Mouse (Mus musculus): ENCODE results near the gene Olfr65. TPM values are rescaled to one million over a fixed set of nuclear protein-coding genes. Genes with fewer than 3 reads are reported as not detected.
A peak's percentile ranks its signal among the peaks of the same experiment; 100 is the strongest.

The Olfr65 gene
- polyA plus RNA-seq, 1 experiment from 2014 or later = not detected

GRCm38 (mm10) chr7:103877093-103877492 lies 26.2 kb upstream of the Olfr65 start:
- WGBS = 51% methylated on average over 2 of the region's 2 CpGs
- peak; percentile 91 for ATAC-seq (replicated peaks; ENCODE audit: low FRiP score)
- Histone ChIP-seq H3K27me3 (replicated peaks; ENCODE audit: control insufficient read depth, insufficient read depth, low read length) (no peaks in the 10 kb centered on the region), H3K4me3 (ENCODE audit: low read depth, low read length) (no peak overlapping the region), H3K27ac (ENCODE audit: low read depth, low read length) (no peak overlapping the region), H3K4me1 (replicated peaks; ENCODE audit: control insufficient read depth, insufficient read depth, low read length) (peaks cover 13% of the 10 kb centered on the region), H3K9me3 (ENCODE audit: control insufficient read depth, low read length) (no peaks in the 10 kb centered on the region), H3K9ac (ENCODE audit: low read depth, low read length) (no peak overlapping the region), H3K36me3 (ENCODE audit: control insufficient read depth, insufficient read depth, low read length) (no peaks in the 10 kb centered on the region), H3K4me2 (no peak overlapping the region)
- DNase-seq (ENCODE audit: low spot score) = no peak

GRCm38 (mm10) chr7:103886152-103886551 lies 17.1 kb upstream of the Olfr65 start, which contains the start of gene Olfr66:
TSS of gene Olfr66 (minus strand) at chr7:103886252.
- ATAC-seq (replicated peaks; ENCODE audit: low FRiP score) (no peak), DNase-seq (ENCODE audit: low spot score) (no peak)
- Histone ChIP-seq H3K9me3 (ENCODE audit: control insufficient read depth, low read length) (no peaks in the 10 kb centered on the region), H3K36me3 (ENCODE audit: control insufficient read depth, insufficient read depth, low read length) (no peaks in the 10 kb centered on the region), H3K27ac (ENCODE audit: low read depth, low read length) (no peak within 1 kb of the TSS), H3K27me3 (replicated peaks; ENCODE audit: control insufficient read depth, insufficient read depth, low read length) (no peaks in the 10 kb centered on the region), H3K4me3 (ENCODE audit: low read depth, low read length) (no peak within 1 kb of the TSS), H3K9ac (ENCODE audit: low read depth, low read length) (no peak within 1 kb of the TSS), H3K4me2 (no peak within 1 kb of the TSS), H3K4me1 (replicated peaks; ENCODE audit: control insufficient read depth, insufficient read depth, low read length) (no peaks in the 10 kb centered on the region)

GRCm38 (mm10) chr7:103894385-103894784 lies 8.9 kb upstream of the Olfr65 start, which contains the start of gene Olfr64:
TSS of gene Olfr64 (minus strand) at chr7:103894485.
- Histone ChIP-seq H3K27me3 (replicated peaks; ENCODE audit: control insufficient read depth, insufficient read depth, low read length) (no peaks in the 10 kb centered on the region), H3K9me3 (ENCODE audit: control insufficient read depth, low read length) (no peaks in the 10 kb centered on the region), H3K4me3 (ENCODE audit: low read depth, low read length) (no peak within 1 kb of the TSS), H3K4me1 (replicated peaks; ENCODE audit: control insufficient read depth, insufficient read depth, low read length) (no peaks in the 10 kb centered on the region), H3K4me2 (no peak within 1 kb of the TSS), H3K27ac (ENCODE audit: low read depth, low read length) (no peak within 1 kb of the TSS), H3K36me3 (ENCODE audit: control insufficient read depth, insufficient read depth, low read length) (no peaks in the 10 kb centered on the region), H3K9ac (ENCODE audit: low read depth, low read length) (no peak within 1 kb of the TSS)
- WGBS = 87% methylated on average over 1 of the region's 1 CpGs
- DNase-seq (ENCODE audit: low spot score) (no peak), ATAC-seq (replicated peaks; ENCODE audit: low FRiP score) (no peak)

GRCm38 (mm10) chr7:103910047-103910446 lies 6.8 kb downstream of the Olfr65 start:
- 11% methylated on average over 3 of the region's 3 CpGs for WGBS
- ATAC-seq (replicated peaks; ENCODE audit: low FRiP score) (peak; percentile 98), DNase-seq (ENCODE audit: low spot score) (peak; percentile 37)
- Histone ChIP-seq H3K4me3 (ENCODE audit: low read depth, low read length) (no peak overlapping the region), H3K9me3 (ENCODE audit: control insufficient read depth, low read length) (no peaks in the 10 kb centered on the region), H3K27ac (ENCODE audit: low read depth, low read length) (peak overlapping the region; percentile 1; the same call in 1 of the 2 replicates), H3K4me1 (replicated peaks; ENCODE audit: control insufficient read depth, insufficient read depth, low read length) (peaks cover 33% of the 10 kb centered on the region), H3K27me3 (replicated peaks; ENCODE audit: control insufficient read depth, insufficient read depth, low read length) (no peaks in the 10 kb centered on the region), H3K36me3 (ENCODE audit: control insufficient read depth, insufficient read depth, low read length) (no peaks in the 10 kb centered on the region), H3K4me2 (peak overlapping the region; percentile 18; the same call in 1 of the 2 replicates), H3K9ac (ENCODE audit: low read depth, low read length) (no peak overlapping the region)

- ATAC-seq (replicated peaks; ENCODE audit: low FRiP score) = peak; percentile 31; the same call in 1 of the 2 replicates
- Histone ChIP-seq H3K9me3 (ENCODE audit: control insufficient read depth, low read length) (no peaks in the 10 kb centered on the region), H3K27me3 (replicated peaks; ENCODE audit: control insufficient read depth, insufficient read depth, low read length) (no peaks in the 10 kb centered on the region), H3K36me3 (ENCODE audit: control insufficient read depth, insufficient read depth, low read length) (no peaks in the 10 kb centered on the region), H3K9ac (ENCODE audit: low read depth, low read length) (no peak overlapping the region), H3K4me1 (replicated peaks; ENCODE audit: control insufficient read depth, insufficient read depth, low read length) (peaks cover 35% of the 10 kb centered on the region), H3K4me2 (no peak overlapping the region), H3K27ac (ENCODE audit: low read depth, low read length) (peak overlapping the region; percentile 44), H3K4me3 (ENCODE audit: low read depth, low read length) (no peak overlapping the region)
- no peak for DNase-seq (ENCODE audit: low spot score)
- WGBS = 32% methylated on average over 8 of the region's 8 CpGs
These were observed 9.8 kb downstream of the Olfr65 start for GRCm38 (mm10) chr7:103912969-103913511.

- peak; percentile 94 for ATAC-seq (replicated peaks; ENCODE audit: low FRiP score)
These were observed 12.1 kb downstream of the Olfr65 start for GRCm38 (mm10) chr7:103915338-103915737.

GRCm38 (mm10) chr7:103928525-103928924 lies 25.2 kb downstream of the Olfr65 start, which contains the start of gene Olfr631:
TSS of gene Olfr631 (plus strand) at chr7:103928825.
- no peak for ATAC-seq (replicated peaks; ENCODE audit: low FRiP score)
- H3K27ac ChIP-seq (ENCODE audit: low read depth, low read length) = no peak within 1 kb of the TSS

More at GRCm38 (mm10) chr7:103915338-103915737, 12.1 kb downstream of the Olfr65 start:
- Histone ChIP-seq H3K9me3 (ENCODE audit: control insufficient read depth, low read length) (no peaks in the 10 kb centered on the region), H3K9ac (ENCODE audit: low read depth, low read length) (no peak overlapping the region), H3K4me3 (ENCODE audit: low read depth, low read length) (no peak overlapping the region), H3K4me1 (replicated peaks; ENCODE audit: control insufficient read depth, insufficient read depth, low read length) (peaks cover 26% of the 10 kb centered on the region), H3K4me2 (no peak overlapping the region), H3K27ac (ENCODE audit: low read depth, low read length) (0 out of 2 replicates have a peak overlapping the region, but pooled peaks have one; percentile 65), H3K36me3 (ENCODE audit: control insufficient read depth, insufficient read depth, low read length) (no peaks in the 10 kb centered on the region), H3K27me3 (replicated peaks; ENCODE audit: control insufficient read depth, insufficient read depth, low read length) (no peaks in the 10 kb centered on the region)
- no peak for DNase-seq (ENCODE audit: low spot score)

GRCm38 (mm10) chr7:103934264-103934663 lies 31.0 kb downstream of the Olfr65 start, which contains the start of gene Olfr632:
TSS of gene Olfr632 (plus strand) at chr7:103934347.
- no peak within 1 kb of the TSS for H3K4me3 ChIP-seq (ENCODE audit: low read depth, low read length)
- H3K9ac ChIP-seq (ENCODE audit: low read depth, low read length) = no peak within 1 kb of the TSS
- DNase-seq (ENCODE audit: low spot score) = no peak
- H3K27me3 ChIP-seq (replicated peaks; ENCODE audit: control insufficient read depth, insufficient read depth, low read length) = no peaks in the 10 kb centered on the region
- no peaks in the 10 kb centered on the region for H3K9me3 ChIP-seq (ENCODE audit: control insufficient read depth, low read length)
- no peak within 1 kb of the TSS for H3K4me2 ChIP-seq
- H3K27ac ChIP-seq (ENCODE audit: low read depth, low read length) = no peak within 1 kb of the TSS
- ATAC-seq (replicated peaks; ENCODE audit: low FRiP score) = peak; percentile 46; the same call in 1 of the 2 replicates
- 49% methylated on average over 2 of the region's 2 CpGs for WGBS
- no peaks in the 10 kb centered on the region for H3K36me3 ChIP-seq (ENCODE audit: control insufficient read depth, insufficient read depth, low read length)
- no peaks in the 10 kb centered on the region for H3K4me1 ChIP-seq (replicated peaks; ENCODE audit: control insufficient read depth, insufficient read depth, low read length)

More at GRCm38 (mm10) chr7:103928525-103928924, 25.2 kb downstream of the Olfr65 start, which contains the start of gene Olfr631:
- DNase-seq (ENCODE audit: low spot score) = no peak
- Histone ChIP-seq H3K4me3 (ENCODE audit: low read depth, low read length) (no peak within 1 kb of the TSS), H3K4me2 (no peak within 1 kb of the TSS), H3K9ac (ENCODE audit: low read depth, low read length) (no peak within 1 kb of the TSS), H3K9me3 (ENCODE audit: control insufficient read depth, low read length) (no peaks in the 10 kb centered on the region), H3K36me3 (ENCODE audit: control insufficient read depth, insufficient read depth, low read length) (no peaks in the 10 kb centered on the region), H3K4me1 (replicated peaks; ENCODE audit: control insufficient read depth, insufficient read depth, low read length) (no peaks in the 10 kb centered on the region), H3K27me3 (replicated peaks; ENCODE audit: control insufficient read depth, insufficient read depth, low read length) (no peaks in the 10 kb centered on the region)

GRCm38 (mm10) chr7:103942730-103943129 lies 39.4 kb downstream of the Olfr65 start:
- Histone ChIP-seq H3K36me3 (ENCODE audit: control insufficient read depth, insufficient read depth, low read length) (no peaks in the 10 kb centered on the region), H3K9me3 (ENCODE audit: control insufficient read depth, low read length) (no peaks in the 10 kb centered on the region), H3K4me2 (no peak overlapping the region), H3K4me3 (ENCODE audit: low read depth, low read length) (no peak overlapping the region), H3K27ac (ENCODE audit: low read depth, low read length) (no peak overlapping the region), H3K4me1 (replicated peaks; ENCODE audit: control insufficient read depth, insufficient read depth, low read length) (no peaks in the 10 kb centered on the region), H3K9ac (ENCODE audit: low read depth, low read length) (no peak overlapping the region), H3K27me3 (replicated peaks; ENCODE audit: control insufficient read depth, insufficient read depth, low read length) (no peaks in the 10 kb centered on the region)
- peak; percentile 60 for ATAC-seq (replicated peaks; ENCODE audit: low FRiP score)
- WGBS = 17% methylated on average over 2 of the region's 2 CpGs
- DNase-seq (ENCODE audit: low spot score) = peak; percentile 56

Measured in liver, embryonic 11.5 days (tissue).